Mouse (Mus musculus): ENCODE measurements around the gene Plekhm1. TPM values are rescaled to one million over a fixed set of nuclear protein-coding genes. Genes with fewer than 3 reads are reported as not detected.
A peak's percentile ranks its signal among the peaks of the same experiment; 100 is the strongest.
"Not testable (repeated sequence)": the region's sequence is repeated elsewhere in the genome, so short reads cannot be mapped to it uniquely, and the experiment has no call there.

The Plekhm1 gene
- polyA plus RNA-seq (2015; fragmentation: Nextera tagmentation; extraction: Ambion mirVana) = 7.2 and 7.6 TPM in 2 replicates

- ATAC-seq (ENCODE audit: insufficient number of reproducible peaks, insufficient read depth, low FRiP score, low TSS enrichment, low read depth) = peak; percentile 91
Measured at GRCm38 (mm10) chr11:103411981-103412949, at the start of gene Plekhm1. TSS of gene Plekhm1 (minus strand) at chr11:103412687.

DNA sequence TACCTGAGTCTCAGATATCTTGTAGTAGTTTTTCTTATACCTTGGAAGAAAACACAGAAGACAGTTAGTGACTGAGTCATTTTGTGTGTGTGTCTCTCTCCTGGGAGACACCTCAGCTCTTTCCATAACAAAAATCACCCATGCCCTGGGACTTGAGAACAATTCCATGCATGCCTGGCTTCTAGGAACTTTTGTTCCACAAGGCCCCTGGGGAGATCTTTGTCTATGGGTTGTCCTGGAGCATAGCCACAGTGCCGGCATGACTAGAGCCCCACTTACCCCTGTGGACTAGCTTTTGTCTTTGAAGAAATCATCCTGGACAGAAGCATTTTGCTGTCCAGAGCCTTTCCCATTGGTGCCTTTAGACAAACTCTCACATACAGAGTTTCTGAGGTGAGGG lies 38.6 kb upstream of the Plekhm1 start:
- WGBS = 55% methylated on average over 1 of the region's 1 CpGs
- ATAC-seq (ENCODE audit: insufficient number of reproducible peaks, insufficient read depth, low FRiP score, low TSS enrichment, low read depth); H3K9ac ChIP-seq; H3K4me1 ChIP-seq; H3K27me3 ChIP-seq; H3K4me2 ChIP-seq; H3K36me3 ChIP-seq; H3K27ac ChIP-seq; H3K4me3 ChIP-seq; H3K9me3 ChIP-seq: not testable (repeated sequence)

More at GRCm38 (mm10) chr11:103411981-103412949, at the start of gene Plekhm1:
- H3K27ac ChIP-seq = peak within 1 kb of the TSS; percentile 69
- no peaks in the 10 kb centered on the region for H3K9me3 ChIP-seq
- H3K27me3 ChIP-seq = peaks cover 5% of the 10 kb centered on the region
- H3K9ac ChIP-seq = peak within 1 kb of the TSS; percentile 89
- no peaks in the 10 kb centered on the region for H3K36me3 ChIP-seq
- under 1% methylated on average over 67 of the region's 67 CpGs for WGBS
- H3K4me2 ChIP-seq = peak within 1 kb of the TSS; percentile 88
- H3K4me1 ChIP-seq = peaks cover 19% of the 10 kb centered on the region
- peak within 1 kb of the TSS; percentile 85 for H3K4me3 ChIP-seq

- not testable (repeated sequence) for H3K27ac ChIP-seq; H3K4me1 ChIP-seq; H3K9me3 ChIP-seq; H3K4me3 ChIP-seq; ATAC-seq (ENCODE audit: insufficient number of reproducible peaks, insufficient read depth, low FRiP score, low TSS enrichment, low read depth); H3K9ac ChIP-seq; H3K27me3 ChIP-seq; H3K4me2 ChIP-seq; H3K36me3 ChIP-seq
- 89% methylated on average over 14 of the region's 14 CpGs for WGBS
Measured at GRCm38 (mm10) chr11:103449721-103450120, 37.2 kb upstream of the Plekhm1 start.

DNA sequence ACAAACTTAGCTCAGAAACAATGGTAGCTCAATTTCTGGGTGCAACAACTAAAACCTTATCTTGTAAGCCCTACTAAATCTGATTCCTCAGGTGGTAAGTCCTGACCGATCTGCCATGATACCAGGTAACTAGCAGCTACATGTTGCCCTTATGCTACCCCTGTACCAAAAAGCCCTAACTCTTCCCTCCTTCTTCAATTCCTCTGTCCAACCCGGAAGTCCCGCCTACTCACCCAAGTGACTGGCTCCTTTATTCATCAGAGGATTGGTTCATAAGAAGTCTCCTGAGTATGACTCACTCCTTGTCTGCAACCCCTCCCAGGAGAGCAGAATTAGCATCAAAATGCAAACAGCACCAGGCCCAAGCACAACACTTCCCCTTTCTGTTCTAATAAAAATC lies 31.2 kb upstream of the Plekhm1 start:
- ATAC-seq (ENCODE audit: insufficient number of reproducible peaks, insufficient read depth, low FRiP score, low TSS enrichment, low read depth) = no peak

GRCm38 (mm10) chr11:103436282-103436681 lies 23.8 kb upstream of the Plekhm1 start:
- Histone ChIP-seq H3K9ac (no peak overlapping the region), H3K9me3 (no peaks in the 10 kb centered on the region), H3K4me3 (no peak overlapping the region), H3K4me2 (no peak overlapping the region), H3K36me3 (no peaks in the 10 kb centered on the region), H3K27ac (no peak overlapping the region), H3K4me1 (no peaks in the 10 kb centered on the region), H3K27me3 (no peaks in the 10 kb centered on the region)
- ATAC-seq (ENCODE audit: insufficient number of reproducible peaks, insufficient read depth, low FRiP score, low TSS enrichment, low read depth) = no peak
- 79% methylated on average over 5 of the region's 5 CpGs for WGBS

More for the DNA sequence above, 31.2 kb upstream of the Plekhm1 start:
- H3K9ac ChIP-seq = no peak overlapping the region
- H3K4me2 ChIP-seq = no peak overlapping the region
- WGBS = 91% methylated on average over 3 of the region's 3 CpGs
- H3K4me1 ChIP-seq = no peaks in the 10 kb centered on the region
- H3K27ac ChIP-seq = no peak overlapping the region
- no peaks in the 10 kb centered on the region for H3K9me3 ChIP-seq
- no peaks in the 10 kb centered on the region for H3K27me3 ChIP-seq
- H3K4me3 ChIP-seq = no peak overlapping the region
- H3K36me3 ChIP-seq = no peaks in the 10 kb centered on the region

GRCm38 (mm10) chr11:103425031-103425430 lies 12.5 kb upstream of the Plekhm1 start:
- Histone ChIP-seq H3K4me2 (no peak overlapping the region), H3K27me3 (peaks cover 4% of the 10 kb centered on the region; the same call in 1 of the 2 replicates)
- ATAC-seq (ENCODE audit: insufficient number of reproducible peaks, insufficient read depth, low FRiP score, low TSS enrichment, low read depth) = no peak

GRCm38 (mm10) chr11:103419667-103420066 lies 7.2 kb upstream of the Plekhm1 start:
- H3K4me1 ChIP-seq = no peaks in the 10 kb centered on the region
- H3K4me2 ChIP-seq = no peak overlapping the region
- H3K27ac ChIP-seq = no peak overlapping the region
- H3K9ac ChIP-seq = no peak overlapping the region
- H3K36me3 ChIP-seq = no peaks in the 10 kb centered on the region
- no peaks in the 10 kb centered on the region for H3K9me3 ChIP-seq
- H3K27me3 ChIP-seq = no peaks in the 10 kb centered on the region
- WGBS = 84% methylated on average over 13 of the region's 13 CpGs
- no peak overlapping the region for H3K4me3 ChIP-seq
- no peak for ATAC-seq (ENCODE audit: insufficient number of reproducible peaks, insufficient read depth, low FRiP score, low TSS enrichment, low read depth)

More at GRCm38 (mm10) chr11:103425031-103425430, 12.5 kb upstream of the Plekhm1 start:
- Histone ChIP-seq H3K4me1 (no peaks in the 10 kb centered on the region), H3K9me3 (no peaks in the 10 kb centered on the region), H3K9ac (no peak overlapping the region), H3K27ac (no peak overlapping the region), H3K4me3 (no peak overlapping the region), H3K36me3 (no peaks in the 10 kb centered on the region)
- 30% methylated on average over 5 of the region's 5 CpGs for WGBS

GRCm38 (mm10) chr11:103419226-103419625 lies 6.7 kb upstream of the Plekhm1 start:
- WGBS = 80% methylated on average over 5 of the region's 5 CpGs
- H3K27me3 ChIP-seq = peaks cover 4% of the 10 kb centered on the region

DNA sequence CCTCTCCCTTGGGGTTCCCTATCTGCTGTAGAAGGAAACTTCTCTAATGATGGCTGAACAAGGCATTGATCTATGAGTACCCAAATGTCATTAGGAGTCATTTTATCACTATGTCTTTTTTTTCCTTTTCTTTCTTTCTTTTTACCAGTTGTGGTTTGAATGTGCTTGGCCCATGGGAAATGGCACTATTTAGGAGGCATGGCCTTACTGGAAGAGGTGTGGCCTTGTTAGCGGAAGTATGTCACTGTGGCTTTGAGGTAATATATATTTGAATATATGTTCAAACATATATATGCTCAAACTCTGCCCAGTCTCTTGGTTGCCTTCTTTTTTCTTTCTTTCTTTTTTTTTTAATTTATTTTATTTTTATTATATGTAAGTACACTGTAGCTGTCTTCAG lies 1.0 kb upstream of the Plekhm1 start:
- Histone ChIP-seq H3K27ac (no peak overlapping the region), H3K9ac (no peak overlapping the region), H3K4me1 (peaks cover 19% of the 10 kb centered on the region), H3K27me3 (peaks cover 5% of the 10 kb centered on the region), H3K4me2 (peak overlapping the region; percentile 88), H3K4me3 (no peak overlapping the region; the same call in 1 of the 2 replicates), H3K9me3 (no peaks in the 10 kb centered on the region), H3K36me3 (no peaks in the 10 kb centered on the region)
- ATAC-seq (ENCODE audit: insufficient number of reproducible peaks, insufficient read depth, low FRiP score, low TSS enrichment, low read depth) = no peak
- 89% methylated on average over 1 of the region's 1 CpGs for WGBS

More at GRCm38 (mm10) chr11:103419226-103419625, 6.7 kb upstream of the Plekhm1 start:
- H3K9me3 ChIP-seq = no peaks in the 10 kb centered on the region
- H3K4me3 ChIP-seq = no peak overlapping the region
- ATAC-seq (ENCODE audit: insufficient number of reproducible peaks, insufficient read depth, low FRiP score, low TSS enrichment, low read depth) = no peak
- H3K36me3 ChIP-seq = no peaks in the 10 kb centered on the region
- no peak overlapping the region for H3K27ac ChIP-seq
- H3K4me1 ChIP-seq = no peaks in the 10 kb centered on the region
- H3K9ac ChIP-seq = no peak overlapping the region
- no peak overlapping the region for H3K4me2 ChIP-seq

DNA sequence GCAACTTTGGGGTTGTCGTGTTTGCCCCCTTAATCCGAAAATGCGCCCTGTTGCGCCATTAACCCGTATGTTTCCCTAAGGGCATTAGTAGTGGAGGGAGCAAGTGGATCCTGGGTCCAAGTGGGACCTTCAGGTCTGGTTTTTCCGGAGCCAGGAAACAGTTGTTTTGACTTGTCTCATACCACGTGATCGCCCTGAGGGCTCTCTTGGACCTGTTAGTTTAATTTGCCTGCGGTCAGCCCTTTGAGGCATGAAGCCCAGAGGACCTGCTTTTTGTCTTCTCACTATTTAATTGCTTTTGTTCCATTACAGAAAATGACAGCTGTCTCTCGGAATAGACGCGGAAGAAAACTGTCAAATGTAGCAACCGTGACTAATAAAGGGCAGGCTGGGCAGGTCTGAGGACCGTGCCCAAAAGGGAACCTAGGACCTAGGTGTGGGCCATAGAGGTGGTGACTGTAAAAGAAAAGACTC lies 500 bp upstream of the Plekhm1 start:
- Histone ChIP-seq H3K36me3 (no peaks in the 10 kb centered on the region), H3K9ac (peak overlapping the region; percentile 89), H3K9me3 (no peaks in the 10 kb centered on the region), H3K4me3 (peak overlapping the region; percentile 85), H3K4me2 (peak overlapping the region; percentile 88), H3K27ac (peak overlapping the region; percentile 69), H3K27me3 (peaks cover 5% of the 10 kb centered on the region), H3K4me1 (peaks cover 19% of the 10 kb centered on the region)
- 1% methylated on average over 14 of the region's 14 CpGs for WGBS
- ATAC-seq (ENCODE audit: insufficient number of reproducible peaks, insufficient read depth, low FRiP score, low TSS enrichment, low read depth) = no peak

DNA sequence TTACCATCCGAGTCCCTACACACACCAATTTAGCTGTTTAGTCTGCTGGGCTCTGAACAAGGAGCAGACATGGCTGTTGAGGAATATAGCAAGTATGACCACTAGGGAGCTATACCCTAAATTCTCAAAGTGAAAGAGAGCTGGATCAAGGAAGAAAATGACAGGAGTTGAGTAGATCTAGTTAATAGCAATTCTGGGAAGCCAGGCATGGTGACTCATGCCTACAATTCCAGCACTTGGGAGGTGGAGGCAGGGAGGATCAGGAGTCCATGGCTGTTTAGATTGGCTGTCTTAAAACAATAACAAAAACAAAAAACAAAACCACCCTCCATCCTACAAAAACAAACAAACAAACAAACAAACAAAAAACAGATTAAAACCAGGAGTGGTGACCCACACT lies 1.2 kb downstream of the Plekhm1 start:
- H3K36me3 ChIP-seq = 0 out of 2 replicates have a peak, but pooled peaks cover 3% of the 10 kb centered on the region
- no peak overlapping the region for H3K9ac ChIP-seq
- H3K4me3 ChIP-seq = peak overlapping the region; percentile 85; the same call in 1 of the 2 replicates
- H3K27ac ChIP-seq = no peak overlapping the region
- 69% methylated on average over 1 of the region's 1 CpGs for WGBS
- no peaks in the 10 kb centered on the region for H3K9me3 ChIP-seq
- peaks cover 19% of the 10 kb centered on the region for H3K4me1 ChIP-seq
- ATAC-seq (ENCODE audit: insufficient number of reproducible peaks, insufficient read depth, low FRiP score, low TSS enrichment, low read depth) = no peak
- H3K27me3 ChIP-seq = peaks cover 5% of the 10 kb centered on the region
- H3K4me2 ChIP-seq = peak overlapping the region; percentile 88
